Mouse (Mus musculus) brain, embryonic 14.5 days (tissue): ENCODE results near the gene Sprr3. TPM values are rescaled to one million over a fixed set of nuclear protein-coding genes. Genes with fewer than 3 reads are reported as not detected.
"Not testable (repeated sequence)": the region's sequence is repeated elsewhere in the genome, so short reads cannot be mapped to it uniquely, and the experiment has no call there.

ENCODE experiments used
- DNase-seq: peaks from one replicate; pipeline ENCODE4 v3.0.0-alpha.2; 2011; ENCODE audit warnings: low read depth
- CTCF ChIP-seq: fragments of 200-500 bp; IDR thresholded peaks from 2 replicates; pipeline ENCODE4 v1.5.1; 2012; ENCODE audit warnings: inconsistent platforms, mild to moderate bottlenecking, moderate library complexity, borderline replicate concordance; ENCODE audit not compliant: insufficient read depth, insufficient read length; ENCODE audit errors: extremely low read depth
- POLR2A ChIP-seq: fragments of 200-500 bp; IDR thresholded peaks from 2 replicates; pipeline ENCODE4 v1.6.1; 2012; ENCODE audit warnings: mild to moderate bottlenecking, inconsistent platforms, borderline replicate concordance; ENCODE audit not compliant: poor library complexity, insufficient read depth, insufficient read length, severe bottlenecking; ENCODE audit errors: extremely low read depth
- polyA plus RNA-seq: library from polyadenylated mRNA; depleted of rRNA; stranded (reverse); fragments of >200 nt; gene quantifications from 2 replicates; pipeline ENCODE4 v1.2.3, GENCODE M21; 2012; rRNA removed

Sprr3 gene
- not detected in 2 replicates for polyA plus RNA-seq

- DNase-seq, result no peak
- TF ChIP-seq CTCF, result no peak
- no peak for TF ChIP-seq POLR2A
Measured at GRCm38 (mm10) chr3:92458620-92459019, at the start of gene Sprr3. Gene Sprr3 (minus strand): TSS chr3:92458720.

- TF ChIP-seq CTCF (no peak), POLR2A (no peak)
- no peak for DNase-seq
Measured at GRCm38 (mm10) chr3:92508185-92508584, 49.7 kb upstream of the Sprr3 start.

GRCm38 (mm10) chr3:92503528-92503927, 45.0 kb upstream of the Sprr3 start:
- TF ChIP-seq CTCF (no peak), POLR2A (no peak)
- DNase-seq, result no peak

- no peak for DNase-seq
- TF ChIP-seq CTCF, result no peak
Measured at GRCm38 (mm10) chr3:92500393-92500792, 41.9 kb upstream of the Sprr3 start, which contains the start of gene Sprr4. Gene Sprr4 (minus strand): TSS chr3:92500493.

- DNase-seq, result not testable (repeated sequence)
Measured at GRCm38 (mm10) chr3:92490262-92490661, 31.7 kb upstream of the Sprr3 start.

GRCm38 (mm10) chr3:92486307-92486706, 27.8 kb upstream of the Sprr3 start:
- DNase-seq, result no peak
- TF ChIP-seq POLR2A (no peak), CTCF (no peak)

- no peak for TF ChIP-seq CTCF
- no peak for TF ChIP-seq POLR2A
- DNase-seq, result no peak
Measured at GRCm38 (mm10) chr3:92485863-92486262, 27.3 kb upstream of the Sprr3 start, which contains the start of gene Sprr1a. Gene Sprr1a (minus strand): TSS chr3:92485895.

- DNase-seq, result not testable (repeated sequence)
Measured at GRCm38 (mm10) chr3:92481249-92481648, 22.7 kb upstream of the Sprr3 start.

- no peak for DNase-seq
- TF ChIP-seq POLR2A, result no peak
- TF ChIP-seq CTCF, result no peak
Measured at GRCm38 (mm10) chr3:92470111-92470510, 11.6 kb upstream of the Sprr3 start.

- no peak for TF ChIP-seq POLR2A
- TF ChIP-seq CTCF, result no peak
- DNase-seq, result no peak
Measured at GRCm38 (mm10) chr3:92467424-92467823, 8.9 kb upstream of the Sprr3 start.

GRCm38 (mm10) chr3:92466576-92466975, 8.1 kb upstream of the Sprr3 start:
- no peak for DNase-seq

GRCm38 (mm10) chr3:92455151-92455550, 3.4 kb downstream of the Sprr3 start:
- DNase-seq, result no peak
- no peak for TF ChIP-seq CTCF
- no peak for TF ChIP-seq POLR2A

More at GRCm38 (mm10) chr3:92466576-92466975, 8.1 kb upstream of the Sprr3 start:
- TF ChIP-seq CTCF (no peak), POLR2A (no peak)

- TF ChIP-seq CTCF (no peak), POLR2A (no peak)
- DNase-seq, result no peak
Measured at GRCm38 (mm10) chr3:92440177-92440576, 18.3 kb downstream of the Sprr3 start.

- TF ChIP-seq CTCF (no peak), POLR2A (no peak)
- DNase-seq, result no peak
Measured at GRCm38 (mm10) chr3:92438689-92439088, 19.8 kb downstream of the Sprr3 start, which contains the start of gene Sprr1b. Gene Sprr1b (minus strand): TSS chr3:92438789.

GRCm38 (mm10) chr3:92432282-92432681, 26.2 kb downstream of the Sprr3 start, which contains the start of gene Sprr2k:
Gene Sprr2k (plus strand): TSS chr3:92432582.
- TF ChIP-seq POLR2A (no peak), CTCF (no peak)
- DNase-seq, result no peak

- TF ChIP-seq POLR2A, result no peak
- TF ChIP-seq CTCF, result no peak
- DNase-seq, result no peak
Measured at GRCm38 (mm10) chr3:92429323-92429722, 29.2 kb downstream of the Sprr3 start, which contains the start of gene Gm9774. Gene Gm9774 (minus strand): TSS chr3:92429423.

GRCm38 (mm10) chr3:92417782-92418181, 40.7 kb downstream of the Sprr3 start, which contains the start of gene Sprr2j-ps:
Gene Sprr2j-ps (plus strand): TSS chr3:92418082.
- no peak for TF ChIP-seq POLR2A
- no peak for TF ChIP-seq CTCF
- DNase-seq, result no peak
